Mouse (Mus musculus): Measurements from ENCODE around the gene Mocs1.

The Mocs1 gene

GRCm38 (mm10) chr17:49481876-49482275 lies 53.7 kb downstream of the Mocs1 start:
- DNase-seq (ENCODE audit: low spot score): no peak

DNA sequence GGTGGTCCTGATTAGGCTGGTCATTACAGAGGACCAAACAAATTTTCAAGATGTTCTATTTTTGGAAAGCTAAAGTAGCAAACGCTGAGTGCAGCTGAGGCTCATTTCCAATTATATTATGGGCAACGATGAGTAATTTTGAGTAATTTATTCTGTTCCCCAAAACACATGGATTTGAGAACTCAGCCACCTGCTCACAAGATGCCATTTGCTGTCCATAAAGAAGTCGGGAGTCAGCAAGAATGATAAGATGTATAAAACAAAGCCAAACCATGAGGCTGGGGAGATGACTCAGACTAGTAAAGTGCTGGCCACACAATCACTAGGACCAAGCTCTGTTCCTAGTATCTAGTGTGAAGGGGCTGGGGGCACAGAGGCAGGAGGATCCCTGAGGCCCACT lies 56.3 kb downstream of the Mocs1 start:
- DNase-seq (ENCODE audit: low spot score): no peak

DNA sequence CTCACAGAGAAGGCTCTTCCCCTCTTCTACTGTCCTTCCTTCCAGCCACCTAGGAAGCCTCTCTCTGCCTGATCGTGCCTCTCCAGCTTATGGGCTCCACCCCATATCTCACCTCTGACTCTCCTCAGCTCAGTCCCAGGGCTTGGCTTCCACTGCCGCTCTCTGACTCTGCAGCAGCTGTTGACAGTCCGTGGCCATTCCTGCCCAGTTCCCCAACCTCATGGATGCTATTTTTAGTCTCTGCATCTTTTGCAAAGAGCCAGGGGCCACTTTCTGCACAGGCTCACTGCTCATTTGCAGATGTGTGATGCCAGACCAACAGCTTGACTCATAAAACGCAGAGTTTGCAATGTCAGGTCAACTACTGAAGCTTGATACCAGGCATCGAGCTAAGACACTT lies 60.9 kb downstream of the Mocs1 start:
- DNase-seq (ENCODE audit: low spot score): no peak

DNA sequence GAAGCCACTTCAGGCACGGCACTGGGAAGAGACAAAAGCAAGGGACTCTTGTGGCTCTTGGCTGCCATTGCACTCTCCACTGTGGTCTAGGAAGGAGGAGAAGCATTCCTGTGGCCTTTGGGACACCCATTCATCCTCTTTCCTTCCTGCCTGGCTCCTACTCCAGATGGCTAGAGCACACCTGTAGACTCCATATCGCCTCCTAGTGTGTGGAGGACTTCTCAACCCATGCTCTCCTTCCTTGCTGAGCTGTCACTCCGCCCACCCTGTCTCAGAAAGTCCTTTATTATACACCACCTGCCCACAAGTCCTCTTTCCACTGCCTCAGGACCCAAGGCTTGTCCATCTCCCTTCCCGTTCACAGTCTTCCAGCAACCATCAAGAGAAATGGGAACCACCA lies 65.1 kb downstream of the Mocs1 start:
- no peak for DNase-seq (ENCODE audit: low spot score)

GRCm38 (mm10) chr17:49498169-49498568 lies 70.0 kb downstream of the Mocs1 start:
- DNase-seq (ENCODE audit: low spot score): no peak

- no peak for DNase-seq (ENCODE audit: low spot score)
Measured at GRCm38 (mm10) chr17:49499635-49500034, 71.5 kb downstream of the Mocs1 start.

GRCm38 (mm10) chr17:49500234-49500633 lies 72.1 kb downstream of the Mocs1 start:
- peak; percentile 68 for DNase-seq (ENCODE audit: low spot score)

GRCm38 (mm10) chr17:49503246-49503900 lies 75.2 kb downstream of the Mocs1 start:
- no peak for DNase-seq (ENCODE audit: low spot score)
